Mouse (Mus musculus): ENCODE results near the gene Abracl.
A peak's percentile ranks its signal among the peaks of the same experiment; 100 is the strongest.

Gene Abracl

DNA sequence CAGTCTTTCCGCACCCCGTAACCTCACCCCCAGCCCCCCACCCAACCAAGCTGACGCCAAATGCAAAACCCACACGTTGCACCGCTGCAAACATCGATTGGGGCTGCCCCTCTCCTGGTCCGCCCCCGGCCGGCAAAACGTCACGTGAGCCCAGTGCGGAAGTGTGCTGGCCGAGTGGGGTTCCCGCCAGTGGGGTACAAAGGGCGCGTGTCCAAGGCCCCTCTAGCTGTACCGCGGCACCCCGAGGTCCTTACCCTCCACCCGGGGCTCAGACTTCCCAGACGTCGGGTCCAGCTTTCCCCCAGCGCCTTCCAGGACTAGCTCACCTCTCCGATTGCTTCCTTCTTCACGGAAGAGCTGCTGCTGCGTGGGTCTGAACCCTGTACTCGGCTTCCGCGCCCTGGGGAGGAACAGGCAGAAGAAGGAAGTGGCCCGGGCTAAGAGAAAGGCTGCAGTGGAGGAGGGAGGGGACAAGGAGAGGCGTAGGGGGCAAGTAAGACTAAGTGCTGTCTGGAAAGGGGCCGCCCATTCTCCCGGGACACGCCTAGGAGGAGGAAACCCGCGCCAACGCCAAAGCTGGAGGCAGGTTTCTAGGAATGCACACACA lies at the start of gene Abracl:
Gene Abracl (minus strand): TSS at position 548 of the 607 bp plus-strand sequence.
- peak; percentile 63 for DNase-seq

GRCm38 (mm10) chr10:18072871-18073270 lies 49.8 kb upstream of the Abracl start:
- no peak for DNase-seq

- no peak for DNase-seq
Observed at GRCm38 (mm10) chr10:18070616-18071015, 47.5 kb upstream of the Abracl start.

DNA sequence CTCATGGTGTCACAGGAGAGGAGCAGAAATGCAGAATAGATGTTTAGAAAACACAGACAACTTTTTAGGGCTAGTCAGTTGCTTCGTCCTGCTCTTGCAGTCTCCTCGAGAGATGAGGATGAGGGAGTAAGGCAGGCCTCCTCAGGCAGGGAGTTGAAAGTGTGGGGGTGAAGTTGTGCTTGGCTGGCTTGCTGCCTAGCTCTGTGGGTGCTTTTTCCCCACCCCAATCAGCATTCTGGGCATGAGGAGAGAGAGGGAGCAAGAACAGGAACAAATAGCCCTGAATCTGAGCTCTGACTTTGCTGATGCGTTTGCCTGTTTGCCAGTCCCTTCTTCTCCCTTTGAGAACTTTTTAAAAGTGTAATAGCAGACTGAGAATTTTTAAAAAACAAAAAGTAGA lies 47.1 kb upstream of the Abracl start:
- DNase-seq, result peak; percentile 28

GRCm38 (mm10) chr10:18069576-18069975 lies 46.5 kb upstream of the Abracl start:
- no peak for DNase-seq

- no peak for DNase-seq
Observed at GRCm38 (mm10) chr10:18068880-18069279, 45.8 kb upstream of the Abracl start.

DNA sequence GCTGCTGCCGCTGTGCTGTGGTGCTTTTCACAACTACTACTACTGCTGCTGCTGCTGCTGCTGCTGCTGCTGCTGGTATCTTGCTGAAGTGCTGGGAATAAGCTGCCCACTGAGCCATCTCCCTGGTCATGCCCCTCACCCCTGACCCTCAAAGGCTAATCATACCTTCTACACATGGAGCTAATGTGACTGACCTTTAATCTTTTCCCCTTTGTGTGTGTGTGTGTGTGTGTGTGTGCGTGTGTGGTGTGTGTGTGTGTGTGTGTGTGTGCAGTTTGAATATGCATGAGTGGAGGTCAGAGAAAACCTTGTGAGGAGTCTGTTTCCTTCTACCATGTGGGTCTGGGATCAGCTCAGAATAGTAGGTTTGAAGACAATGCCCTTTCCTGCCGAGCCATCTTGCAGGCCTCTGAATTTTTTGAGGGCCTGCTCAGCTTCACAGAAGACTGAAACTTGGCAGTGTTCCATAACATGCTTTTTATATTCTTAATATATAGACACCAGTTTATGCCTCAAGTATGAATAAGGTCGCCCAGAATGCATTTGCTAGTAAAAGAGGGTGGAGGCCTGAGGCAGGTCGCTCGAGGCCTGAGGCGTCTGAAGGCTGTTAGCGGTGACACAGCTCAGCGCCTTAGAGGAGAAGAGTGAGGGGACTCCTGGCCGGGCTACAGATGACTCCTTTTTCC lies 44.8 kb upstream of the Abracl start:
- DNase-seq, result no peak

- no peak for DNase-seq
Observed at GRCm38 (mm10) chr10:18066031-18066439, 42.9 kb upstream of the Abracl start.

- DNase-seq, result no peak
Observed at GRCm38 (mm10) chr10:18064606-18065228, 41.6 kb upstream of the Abracl start.

DNA sequence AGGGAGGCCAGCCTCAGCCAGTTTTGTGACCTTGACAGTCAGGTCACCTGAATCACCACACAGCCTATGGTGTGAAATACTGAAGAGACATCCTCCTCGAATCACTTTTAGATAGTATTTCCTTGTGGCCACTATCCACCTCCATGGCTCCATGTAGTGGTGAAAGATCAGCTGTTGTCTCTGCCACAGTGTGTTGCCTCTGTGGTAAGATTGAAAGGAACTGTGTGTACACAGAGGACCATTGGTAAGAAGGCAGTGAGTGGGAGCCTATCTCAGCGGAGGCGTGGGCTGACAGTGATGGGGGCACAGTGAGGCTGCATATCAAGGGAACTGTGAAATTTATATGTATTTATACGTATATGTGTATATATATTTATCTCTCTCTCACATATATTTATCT lies 38.4 kb upstream of the Abracl start:
- no peak for DNase-seq

DNA sequence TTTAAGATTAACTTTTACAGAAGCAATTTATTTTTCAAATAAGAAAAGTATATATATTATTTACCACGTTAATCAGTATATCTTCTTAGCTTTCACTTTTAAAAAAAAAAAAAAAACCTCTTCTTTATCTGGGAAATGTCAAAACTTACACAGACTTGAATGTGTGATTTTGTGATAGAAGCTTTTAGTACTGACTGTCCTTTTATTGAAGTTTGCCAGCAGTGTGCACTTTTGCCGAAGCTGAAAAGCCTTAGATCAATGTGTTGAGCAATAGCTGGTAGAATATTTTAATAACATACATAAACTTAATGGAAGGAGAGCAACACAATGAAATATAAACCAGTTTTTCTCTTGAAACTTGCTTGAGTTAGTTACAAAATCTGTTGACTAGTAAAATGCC lies 37.7 kb upstream of the Abracl start:
- no peak for DNase-seq

DNA sequence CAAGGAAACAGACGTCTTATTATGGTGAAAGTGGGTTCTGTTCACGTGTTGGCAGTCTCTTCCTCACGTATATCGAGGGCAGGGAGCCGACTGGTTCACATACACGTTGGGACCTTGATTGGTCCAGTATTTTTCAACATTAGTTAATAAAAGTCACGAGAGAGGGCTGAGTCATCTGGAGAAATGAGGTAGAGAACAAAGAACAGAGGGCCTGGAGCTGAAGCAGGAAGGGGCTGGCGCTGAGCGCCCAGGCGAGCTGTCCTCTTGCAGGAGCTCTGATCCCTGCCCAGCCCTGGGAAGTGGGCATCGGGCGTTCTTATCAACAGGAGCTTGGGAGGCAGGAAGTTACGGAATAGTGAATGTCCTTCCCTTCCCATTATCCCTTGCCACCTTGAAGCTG lies 36.7 kb upstream of the Abracl start:
- no peak for DNase-seq

- DNase-seq, result no peak
Observed at GRCm38 (mm10) chr10:18058681-18059338, 35.7 kb upstream of the Abracl start.

DNA sequence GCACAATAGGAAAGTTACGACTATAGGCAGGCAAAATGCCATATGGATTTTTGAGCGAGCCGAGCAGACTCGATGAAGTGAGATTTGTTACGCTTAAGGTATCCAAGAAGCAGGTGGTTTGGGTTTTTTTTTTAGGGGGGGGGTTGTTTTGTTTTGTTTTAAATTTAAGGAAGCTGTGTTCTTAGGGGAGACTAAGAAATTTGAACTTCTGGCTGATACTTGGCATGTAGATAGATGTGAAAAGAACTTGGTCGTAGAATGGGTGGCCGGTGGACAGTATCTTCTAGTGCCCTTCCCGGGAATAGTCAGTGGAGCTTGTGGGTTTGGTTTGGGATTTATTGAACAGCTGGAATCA lies 33.3 kb upstream of the Abracl start:
- no peak for DNase-seq

GRCm38 (mm10) chr10:18055696-18056390 lies 32.8 kb upstream of the Abracl start, which contains the start of gene Reps1:
Gene Reps1 (plus strand): TSS chr10:18055861.
- DNase-seq, result peak; percentile 37

GRCm38 (mm10) chr10:18055009-18055695 lies 32.1 kb upstream of the Abracl start:
- DNase-seq, result peak; percentile 81

DNA sequence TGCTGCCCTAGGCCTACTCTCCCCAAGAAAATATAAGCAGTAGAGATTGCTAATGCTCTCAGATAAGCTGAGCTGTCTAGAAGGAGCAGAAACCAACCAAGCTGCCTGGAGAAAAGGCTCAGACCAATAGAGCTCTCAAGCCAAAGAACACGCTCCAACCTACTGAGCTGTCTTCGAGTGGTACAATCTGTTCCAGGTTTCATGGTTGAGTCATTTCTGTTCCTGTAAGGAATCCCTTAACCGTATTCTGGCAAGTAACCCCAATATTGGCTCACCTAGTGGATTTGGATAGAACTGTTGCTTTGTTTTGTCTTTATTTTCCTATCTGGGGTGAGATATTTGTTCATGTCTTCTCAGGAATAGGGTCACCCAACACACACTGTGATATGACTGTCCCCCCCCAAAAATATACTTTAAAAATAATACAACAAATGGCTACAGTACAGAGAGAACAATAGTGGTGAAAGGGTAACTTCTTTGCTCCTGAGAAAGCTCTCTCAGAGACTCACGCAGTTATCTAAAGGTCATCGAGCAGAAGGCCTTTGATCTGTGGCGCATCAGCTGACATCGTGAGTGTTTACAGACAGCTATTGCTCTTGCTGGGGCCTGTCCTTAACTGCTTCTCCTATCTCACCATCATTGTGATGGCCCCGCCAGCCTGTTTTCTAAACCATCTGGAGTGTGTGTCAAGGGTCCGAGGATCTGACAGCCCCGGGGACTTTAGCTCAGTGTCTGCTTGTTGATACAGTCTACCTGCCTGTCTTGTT lies 24.5 kb upstream of the Abracl start:
- DNase-seq, result no peak

DNA sequence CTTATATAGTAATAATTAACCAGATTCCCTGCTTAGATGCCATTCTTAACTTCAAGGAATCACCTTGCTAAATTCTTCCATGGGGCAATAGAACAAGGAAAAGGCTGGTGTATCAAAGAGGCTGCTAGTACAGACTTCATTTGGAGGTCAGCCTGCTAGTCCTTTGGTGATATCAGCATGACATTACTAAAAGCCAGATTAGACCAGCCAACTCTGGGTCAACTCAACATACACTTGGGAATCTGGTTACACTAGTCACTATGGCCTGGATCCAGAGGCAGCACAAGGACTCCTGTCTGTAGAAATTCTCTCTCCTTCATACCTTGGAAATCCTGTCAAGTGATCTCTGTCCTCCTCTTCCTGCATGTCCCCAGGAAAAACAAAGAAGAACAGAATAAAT lies 23.3 kb upstream of the Abracl start:
- DNase-seq, result no peak

DNA sequence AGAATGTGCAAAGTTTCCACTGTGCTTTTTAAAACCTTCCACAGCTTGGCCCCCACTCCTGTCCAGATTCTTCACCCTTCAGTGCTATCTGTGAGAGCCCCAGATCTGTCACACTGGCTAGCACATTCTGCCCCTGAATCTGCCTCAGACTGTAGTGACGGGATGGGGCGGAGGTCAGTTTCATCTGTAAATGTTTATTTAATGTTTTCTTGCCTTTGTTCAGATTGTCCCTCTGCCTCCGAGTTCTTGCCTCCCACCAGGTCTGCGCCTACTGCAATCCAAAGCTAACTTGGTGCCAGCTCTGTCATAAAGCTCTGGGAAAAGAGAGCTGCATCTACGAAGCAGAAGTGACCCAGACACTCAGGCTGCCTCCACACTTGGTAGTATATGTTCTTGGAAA lies 13.8 kb upstream of the Abracl start:
- DNase-seq, result no peak

GRCm38 (mm10) chr10:18034408-18034807 lies 11.3 kb upstream of the Abracl start:
- DNase-seq, result no peak

DNA sequence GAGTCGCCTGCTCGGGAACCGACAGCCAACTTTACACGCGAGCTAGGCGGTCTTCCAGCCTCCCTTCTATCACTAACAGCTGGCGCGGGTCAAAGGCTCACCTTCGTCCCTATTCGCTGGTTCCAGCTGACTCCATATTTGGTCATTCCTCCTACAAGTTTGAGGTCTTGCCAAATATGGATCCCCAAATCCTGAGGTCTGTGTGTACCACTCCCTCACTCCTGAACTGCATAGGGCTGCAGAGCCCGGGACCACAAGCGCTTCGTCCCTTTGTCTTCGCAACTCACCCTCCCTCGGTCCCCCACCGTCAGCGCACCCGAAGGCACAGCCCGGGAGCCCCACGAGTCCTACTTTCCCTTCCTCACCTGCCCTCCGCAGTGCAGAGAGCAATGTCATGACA lies 776 bp downstream of the Abracl start:
- peak; percentile 49 for DNase-seq

Data from right cerebral cortex, postnatal 14 days (tissue).